Mouse (Mus musculus): ENCODE results near the gene Olfr718-ps1.

DNA sequence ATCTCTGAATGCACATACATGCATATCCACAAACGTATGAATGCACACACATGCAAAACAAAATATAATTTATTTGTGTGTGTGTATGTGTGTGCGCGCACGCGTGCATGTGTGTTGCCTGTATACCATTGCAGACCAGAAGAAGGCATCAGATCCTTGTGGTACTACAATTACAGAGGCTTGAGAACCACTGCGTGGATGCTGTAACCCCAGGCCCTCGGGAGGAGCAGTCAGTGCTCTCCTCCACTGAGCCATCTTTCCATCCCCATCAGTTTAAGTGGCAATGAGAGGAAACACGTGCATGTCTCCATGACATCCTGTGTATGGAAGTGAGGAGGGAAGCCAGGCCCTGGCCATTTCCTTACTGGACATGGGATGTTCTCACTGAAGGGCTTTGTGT lies 45.4 kb upstream of the Olfr718-ps1 start:
- TF ChIP-seq MAFK (IDR thresholded peaks at IDR 0.05; ENCODE audit: insufficient read depth, low read depth, low read length), result no peak
- no peak for TF ChIP-seq ZNF384 (IDR thresholded peaks at IDR 0.05; ENCODE audit: low read depth, low read length)
- no peak for TF ChIP-seq HCFC1 (IDR thresholded peaks at IDR 0.05; ENCODE audit: borderline replicate concordance, insufficient read depth, low read length)
